Mouse (Mus musculus): ENCODE data around the gene Ankfy1. TPM values are rescaled to one million over a fixed set of nuclear protein-coding genes. Genes with fewer than 3 reads are reported as not detected.
"Not testable (repeated sequence)": the region's sequence is repeated elsewhere in the genome, so short reads cannot be mapped to it uniquely, and the experiment has no call there.

Gene Ankfy1
- polyA plus RNA-seq, 1 experiment from 2014 or later, result 24.6 TPM

DNA sequence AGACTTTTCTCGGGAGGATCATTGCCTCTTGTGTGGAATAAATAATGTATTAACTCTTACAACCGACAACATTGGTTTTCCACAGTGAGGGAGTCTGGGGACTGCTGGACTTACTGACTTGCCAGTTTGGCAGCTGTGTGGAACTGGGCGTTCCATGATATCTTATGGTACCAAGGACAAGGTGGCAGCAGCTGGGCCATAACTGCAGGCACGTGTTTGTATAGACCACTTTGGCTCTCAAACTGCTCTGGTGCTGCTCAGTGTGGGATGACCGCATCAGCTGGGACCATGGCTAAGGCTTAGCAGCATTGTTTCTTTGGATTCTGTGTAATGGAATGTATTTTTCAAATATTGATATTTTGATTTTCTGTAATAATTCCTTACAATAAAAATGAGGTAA lies 81.0 kb downstream of the Ankfy1 start:
- Histone ChIP-seq H3K4me1 (peaks cover 4% of the 10 kb centered on the region; the same call in 1 of the 2 replicates), H3K36me3 (peaks cover 41% of the 10 kb centered on the region)
- WGBS, result 93% methylated on average over 5 of the region's 5 CpGs

DNA sequence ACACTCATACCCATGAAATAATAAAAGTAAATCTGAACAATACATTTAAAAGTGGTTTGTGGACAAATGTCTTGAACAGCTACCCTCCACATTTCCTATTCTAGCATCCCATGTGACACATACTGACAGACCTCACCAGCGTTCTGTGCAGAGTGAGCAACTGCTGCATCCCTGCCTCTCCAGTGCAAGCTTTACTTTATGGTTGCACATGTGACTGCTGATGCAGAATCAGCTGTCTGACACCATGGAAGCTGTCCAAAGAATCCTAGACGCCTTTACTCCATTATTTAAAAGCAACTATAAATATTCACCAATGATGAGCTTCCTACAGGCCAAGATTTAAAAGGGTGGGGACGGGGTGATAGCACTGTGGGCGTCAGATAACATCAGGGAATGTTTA lies 81.7 kb downstream of the Ankfy1 start:
- no peak for DNase-seq (ENCODE audit: low spot score)
- no peak overlapping the region for H3K4me3 ChIP-seq
- peaks cover 4% of the 10 kb centered on the region; the same call in 1 of the 2 replicates for H3K4me1 ChIP-seq
- WGBS, result 87% methylated on average over 4 of the region's 4 CpGs
- no peak overlapping the region for H3K27ac ChIP-seq (replicated peaks)
- no peaks in the 10 kb centered on the region for H3K9me3 ChIP-seq (replicated peaks)
- no peaks in the 10 kb centered on the region for H3K27me3 ChIP-seq (ENCODE audit: low read depth, poor library complexity, severe bottlenecking)
- H3K36me3 ChIP-seq, result peaks cover 38% of the 10 kb centered on the region

More for the DNA sequence above, 81.0 kb downstream of the Ankfy1 start:
- Histone ChIP-seq H3K4me3 (no peak overlapping the region), H3K27me3 (ENCODE audit: low read depth, poor library complexity, severe bottlenecking) (no peaks in the 10 kb centered on the region), H3K9me3 (replicated peaks) (no peaks in the 10 kb centered on the region), H3K27ac (replicated peaks) (no peak overlapping the region)
- DNase-seq (ENCODE audit: low spot score), result no peak

DNA sequence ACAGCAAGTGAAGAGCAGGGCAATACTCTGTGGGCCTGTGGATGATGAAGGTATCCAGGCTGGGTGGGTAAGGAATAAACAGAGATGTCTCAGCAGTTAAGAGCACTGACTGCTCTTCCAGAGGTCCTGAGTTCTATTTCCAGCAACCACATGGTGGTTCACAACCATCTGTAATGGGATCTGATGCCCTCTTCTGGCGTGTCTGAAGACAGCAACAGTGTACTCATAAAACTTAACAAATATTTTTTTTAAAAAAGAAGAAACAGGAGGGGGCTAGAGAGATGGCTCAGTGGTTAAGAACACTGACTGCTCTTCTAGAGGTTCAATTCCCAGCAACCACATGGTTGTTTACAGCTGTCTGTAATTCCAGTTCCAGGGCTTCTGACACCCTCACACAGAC lies 82.8 kb downstream of the Ankfy1 start:
- H3K4me1 ChIP-seq; H3K9me3 ChIP-seq (replicated peaks); DNase-seq (ENCODE audit: low spot score); H3K27ac ChIP-seq (replicated peaks); H3K4me3 ChIP-seq; H3K27me3 ChIP-seq (ENCODE audit: low read depth, poor library complexity, severe bottlenecking): not testable (repeated sequence)
- 40% methylated on average over 1 of the region's 1 CpGs for WGBS
- peaks cover 29% of the 10 kb centered on the region for H3K36me3 ChIP-seq

GRCm38 (mm10) chr11:72778957-72779356 lies 89.2 kb downstream of the Ankfy1 start:
- H3K4me1 ChIP-seq, result no peaks in the 10 kb centered on the region
- no peaks in the 10 kb centered on the region for H3K27me3 ChIP-seq (ENCODE audit: low read depth, poor library complexity, severe bottlenecking)
- H3K4me3 ChIP-seq, result no peak overlapping the region
- no peaks in the 10 kb centered on the region for H3K9me3 ChIP-seq (replicated peaks)
- no peak overlapping the region for H3K27ac ChIP-seq (replicated peaks)
- no peaks in the 10 kb centered on the region for H3K36me3 ChIP-seq
- no peak for DNase-seq (ENCODE audit: low spot score)

- no peaks in the 10 kb centered on the region for H3K27me3 ChIP-seq (ENCODE audit: low read depth, poor library complexity, severe bottlenecking)
- H3K36me3 ChIP-seq, result no peaks in the 10 kb centered on the region
- WGBS, result 79% methylated on average over 2 of the region's 2 CpGs
- DNase-seq (ENCODE audit: low spot score), result no peak
- no peak overlapping the region for H3K4me3 ChIP-seq
- no peaks in the 10 kb centered on the region for H3K4me1 ChIP-seq
- no peaks in the 10 kb centered on the region for H3K9me3 ChIP-seq (replicated peaks)
- no peak overlapping the region for H3K27ac ChIP-seq (replicated peaks)
Measured at GRCm38 (mm10) chr11:72782103-72782502, 92.3 kb downstream of the Ankfy1 start.

- no peak for DNase-seq (ENCODE audit: low spot score)
- 85% methylated on average over 3 of the region's 3 CpGs for WGBS
- H3K36me3 ChIP-seq, result no peaks in the 10 kb centered on the region
- no peaks in the 10 kb centered on the region for H3K9me3 ChIP-seq (replicated peaks)
- no peak overlapping the region for H3K27ac ChIP-seq (replicated peaks)
- no peak overlapping the region for H3K4me3 ChIP-seq
- H3K4me1 ChIP-seq, result no peaks in the 10 kb centered on the region
- no peaks in the 10 kb centered on the region for H3K27me3 ChIP-seq (ENCODE audit: low read depth, poor library complexity, severe bottlenecking)
Measured at GRCm38 (mm10) chr11:72782503-72782902, 92.7 kb downstream of the Ankfy1 start.

DNA sequence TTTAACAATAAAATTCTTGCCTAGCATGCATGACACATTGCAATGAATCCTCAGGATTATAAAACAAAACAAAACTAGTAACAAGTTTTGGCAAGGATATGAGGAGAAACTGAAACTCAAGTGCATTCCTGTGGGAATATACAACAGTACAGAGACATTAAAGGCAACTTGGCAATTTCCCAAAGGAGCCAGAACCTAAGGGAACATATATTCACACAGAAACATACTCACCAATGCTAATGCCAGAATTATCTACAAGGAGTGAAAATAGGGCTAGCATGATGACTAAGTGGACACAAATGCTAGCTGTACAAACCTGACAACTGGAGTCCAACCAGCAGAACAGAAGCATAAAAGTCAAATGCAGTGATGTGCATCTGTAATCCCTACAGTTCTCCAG lies 102.2 kb downstream of the Ankfy1 start:
- peaks cover 15% of the 10 kb centered on the region for H3K4me1 ChIP-seq

GRCm38 (mm10) chr11:72795149-72795454 lies 105.3 kb downstream of the Ankfy1 start:
- Histone ChIP-seq H3K4me3 (peak overlapping the region; percentile 94), H3K36me3 (no peaks in the 10 kb centered on the region), H3K9me3 (replicated peaks) (no peaks in the 10 kb centered on the region), H3K27me3 (ENCODE audit: low read depth, poor library complexity, severe bottlenecking) (no peaks in the 10 kb centered on the region), H3K27ac (replicated peaks) (peak overlapping the region; percentile 89), H3K4me1 (peaks cover 19% of the 10 kb centered on the region)
- 22% methylated on average over 14 of the region's 14 CpGs for WGBS
- no peak for DNase-seq (ENCODE audit: low spot score)

More for the DNA sequence above, 102.2 kb downstream of the Ankfy1 start:
- no peaks in the 10 kb centered on the region for H3K9me3 ChIP-seq (replicated peaks)
- H3K27ac ChIP-seq (replicated peaks), result no peak overlapping the region
- no peak overlapping the region for H3K4me3 ChIP-seq
- no peaks in the 10 kb centered on the region for H3K36me3 ChIP-seq
- no peaks in the 10 kb centered on the region for H3K27me3 ChIP-seq (ENCODE audit: low read depth, poor library complexity, severe bottlenecking)
- no peak for DNase-seq (ENCODE audit: low spot score)

DNA sequence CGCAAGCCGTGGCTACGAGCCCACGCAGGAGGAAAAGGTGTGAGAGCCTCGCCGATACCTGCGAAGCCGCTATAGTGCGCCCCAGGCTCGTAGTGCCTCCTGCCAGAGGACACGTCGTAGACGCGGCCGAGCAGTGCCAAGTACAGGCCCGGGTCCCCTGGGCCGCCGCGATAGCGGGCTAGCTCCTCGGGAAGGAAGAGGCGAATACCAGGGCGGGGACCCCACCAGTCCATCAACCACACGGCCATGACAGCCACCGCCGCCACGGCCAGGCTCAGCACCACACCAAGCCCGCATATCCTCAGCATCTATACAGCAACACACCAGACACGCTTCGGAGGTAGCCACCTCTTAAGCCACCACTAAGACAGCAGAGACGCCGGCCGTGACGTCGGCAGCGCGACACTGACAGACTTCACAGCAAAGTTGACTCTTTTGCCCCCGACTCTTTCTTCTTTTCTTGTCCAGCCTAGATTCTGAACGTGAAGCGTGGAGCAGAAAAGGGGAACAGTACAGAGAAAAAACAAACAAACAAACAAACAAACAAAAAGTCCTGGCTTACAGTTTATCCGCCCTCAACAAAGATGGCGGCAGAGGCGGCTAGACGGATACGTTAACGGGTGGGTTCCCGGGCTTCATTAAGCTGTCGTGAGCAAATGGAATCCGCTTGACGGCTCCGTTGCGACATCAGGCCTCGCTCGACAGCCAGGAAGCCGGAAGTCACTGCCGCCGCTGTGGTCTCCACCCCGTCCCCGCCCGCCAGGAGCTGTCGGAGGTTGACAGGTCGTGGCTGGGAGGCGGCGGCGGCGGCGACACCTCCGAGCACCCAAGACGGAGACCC lies 105.9 kb downstream of the Ankfy1 start, which contains the start of the genes Cyb5d2 and Zzef1:
Gene Cyb5d2 (minus strand): TSS at position 688 of the 841 bp plus-strand sequence.
Gene Zzef1 (plus strand): TSS at position 772 of the 841 bp plus-strand sequence.
- peaks cover 19% of the 10 kb centered on the region for H3K4me1 ChIP-seq
- H3K27ac ChIP-seq (replicated peaks), result peak within 1 kb of the TSS; percentile 89
- WGBS, result under 1% methylated on average over 69 of the region's 69 CpGs
- no peaks in the 10 kb centered on the region for H3K36me3 ChIP-seq
- H3K4me3 ChIP-seq, result peak within 1 kb of the TSS; percentile 94
- no peaks in the 10 kb centered on the region for H3K27me3 ChIP-seq (ENCODE audit: low read depth, poor library complexity, severe bottlenecking)
- DNase-seq (ENCODE audit: low spot score), result peak; percentile 93
- no peaks in the 10 kb centered on the region for H3K9me3 ChIP-seq (replicated peaks)

DNA sequence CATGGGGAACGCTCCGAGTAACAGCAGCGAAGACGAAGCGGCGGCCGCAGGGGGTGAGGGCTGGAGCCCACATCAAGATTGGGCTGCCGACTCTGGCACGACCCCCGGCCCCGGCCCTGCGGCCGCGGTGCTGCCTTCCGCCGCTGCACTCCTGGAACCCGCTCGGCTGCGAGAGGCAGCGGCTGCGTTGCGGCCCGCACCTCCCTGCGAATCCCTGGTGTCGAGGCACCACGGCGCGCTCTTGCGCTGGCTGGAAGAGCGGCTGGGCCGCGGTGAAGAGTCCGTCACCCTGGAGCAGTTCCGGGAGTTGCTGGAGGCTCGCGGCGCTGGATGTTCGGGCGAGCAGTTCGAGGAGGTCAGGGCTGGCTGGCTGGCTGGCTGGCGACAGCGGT lies 106.5 kb downstream of the Ankfy1 start:
- WGBS, result under 1% methylated on average over 42 of the region's 42 CpGs
- H3K27me3 ChIP-seq (ENCODE audit: low read depth, poor library complexity, severe bottlenecking), result no peaks in the 10 kb centered on the region
- DNase-seq (ENCODE audit: low spot score), result no peak
- H3K9me3 ChIP-seq (replicated peaks), result no peaks in the 10 kb centered on the region
- H3K36me3 ChIP-seq, result no peaks in the 10 kb centered on the region
- H3K4me3 ChIP-seq, result peak overlapping the region; percentile 94
- peak overlapping the region; percentile 89 for H3K27ac ChIP-seq (replicated peaks)
- peaks cover 19% of the 10 kb centered on the region for H3K4me1 ChIP-seq

DNA sequence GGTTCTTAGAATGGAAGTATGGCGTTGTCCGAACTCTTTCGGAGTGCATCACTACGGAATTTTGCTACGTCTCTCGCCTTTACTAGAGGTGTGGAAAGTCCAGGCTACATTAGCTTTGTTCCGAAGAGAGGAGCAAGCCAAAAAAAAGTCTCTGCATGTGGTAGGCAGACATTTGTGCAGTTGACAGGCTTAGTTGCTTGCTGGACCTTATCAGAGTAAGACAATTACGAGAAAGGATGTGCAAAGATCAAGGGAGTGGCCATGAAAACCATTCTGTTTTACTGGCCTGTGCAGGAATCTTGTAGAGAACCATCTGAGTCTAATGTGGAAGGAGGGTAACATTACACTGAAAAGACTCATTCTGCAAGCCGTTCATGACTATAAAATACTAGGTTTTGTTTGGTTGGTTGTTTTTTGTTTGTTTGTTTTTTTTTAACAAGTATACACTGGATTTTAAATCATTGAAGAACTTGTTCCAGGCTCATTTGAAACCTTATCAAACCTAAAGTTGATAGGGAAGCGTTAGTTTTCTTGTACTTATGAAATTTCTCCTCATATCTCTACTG lies 107.0 kb downstream of the Ankfy1 start:
- Histone ChIP-seq H3K27ac (replicated peaks) (peak overlapping the region; percentile 89), H3K4me1 (peaks cover 19% of the 10 kb centered on the region), H3K27me3 (ENCODE audit: low read depth, poor library complexity, severe bottlenecking) (no peaks in the 10 kb centered on the region), H3K9me3 (replicated peaks) (no peaks in the 10 kb centered on the region), H3K4me3 (peak overlapping the region; percentile 94), H3K36me3 (no peaks in the 10 kb centered on the region)
- 23% methylated on average over 10 of the region's 10 CpGs for WGBS
- DNase-seq (ENCODE audit: low spot score), result no peak

DNA sequence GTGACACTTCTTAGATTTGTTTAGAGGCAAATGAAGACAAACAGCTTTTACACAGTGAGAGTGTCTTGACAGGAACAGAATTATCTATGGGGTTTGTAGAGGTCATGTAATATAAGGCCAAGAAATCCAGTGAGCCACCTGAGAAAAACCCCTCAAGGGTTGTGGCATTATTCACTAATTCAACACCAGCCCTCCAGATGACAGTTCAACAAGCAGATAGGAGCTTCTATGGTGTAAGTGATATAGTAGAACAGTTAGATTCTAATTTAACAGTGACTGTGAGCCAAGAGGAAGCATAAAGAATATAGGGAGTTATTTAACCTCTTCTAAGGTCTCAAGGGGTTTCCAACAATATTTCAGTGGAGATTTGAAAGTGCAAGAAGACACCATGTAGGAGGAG lies 108.3 kb downstream of the Ankfy1 start:
- Histone ChIP-seq H3K4me1 (peaks cover 19% of the 10 kb centered on the region), H3K27ac (replicated peaks) (no peak overlapping the region), H3K4me3 (no peak overlapping the region), H3K27me3 (ENCODE audit: low read depth, poor library complexity, severe bottlenecking) (no peaks in the 10 kb centered on the region), H3K9me3 (replicated peaks) (no peaks in the 10 kb centered on the region), H3K36me3 (no peaks in the 10 kb centered on the region)
- DNase-seq (ENCODE audit: low spot score), result no peak

DNA sequence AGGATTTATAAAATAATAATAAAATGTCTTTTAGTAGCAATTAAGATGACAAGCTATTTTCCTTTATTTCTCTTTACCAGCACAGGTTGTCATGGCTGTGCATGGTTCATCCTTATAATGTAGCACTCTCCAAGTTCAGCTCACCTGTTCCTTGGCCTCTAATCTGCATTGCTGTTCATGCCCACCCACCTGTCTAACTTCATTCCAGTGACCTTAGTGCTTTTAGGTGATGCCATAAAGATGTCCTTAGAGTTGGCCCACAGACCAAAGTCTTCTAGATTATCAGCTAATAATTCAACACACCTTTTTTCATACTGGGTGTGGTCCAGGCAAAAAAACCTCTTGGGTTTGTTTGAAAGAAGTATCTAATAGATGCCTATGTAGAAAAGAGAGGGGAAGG lies 111.4 kb downstream of the Ankfy1 start:
- H3K27ac ChIP-seq (replicated peaks), result no peak overlapping the region
- H3K27me3 ChIP-seq (ENCODE audit: low read depth, poor library complexity, severe bottlenecking), result no peaks in the 10 kb centered on the region
- no peak for DNase-seq (ENCODE audit: low spot score)
- H3K4me3 ChIP-seq, result no peak overlapping the region
- no peaks in the 10 kb centered on the region for H3K9me3 ChIP-seq (replicated peaks)
- peaks cover 12% of the 10 kb centered on the region for H3K4me1 ChIP-seq
- no peaks in the 10 kb centered on the region for H3K36me3 ChIP-seq
